Mouse (Mus musculus) embryonic fibroblast, embryonic 13.5 days (primary cell): ENCODE measurements at regions not wholly inside any gene's neighbourhood (a gene's known extent, or its start where the extent isn't known, plus 50 kb on each side); places are given as distances from the start of the nearest gene placed in this dataset.

Experiments
- H3K27ac ChIP-seq: 2 replicates; pipeline ENCODE4 v1.5.1; 2012; ENCODE audit warnings: low read length, control low read depth, inconsistent platforms; ENCODE audit not compliant: insufficient read depth
- H3K4me1 ChIP-seq: 2 replicates; pipeline ENCODE4 v1.6.1; 2011; ENCODE audit warnings: low read length; ENCODE audit not compliant: control insufficient read depth, insufficient read depth
- H3K4me3 ChIP-seq: 2 replicates; pipeline ENCODE4 v1.5.1; 2011; ENCODE audit warnings: mild to moderate bottlenecking, control low read depth, low read length; ENCODE audit not compliant: insufficient read depth
- CTCF ChIP-seq: IDR thresholded peaks from 2 replicates; pipeline ENCODE4 v1.5.1; 2011; ENCODE audit warnings: mild to moderate bottlenecking, control low read depth, low read length, moderate library complexity, borderline replicate concordance; ENCODE audit not compliant: insufficient read depth
- POLR2A ChIP-seq: IDR thresholded peaks from 2 replicates; pipeline ENCODE4 v1.6.1; 2011; ENCODE audit warnings: low read depth, mild to moderate bottlenecking, control low read depth, low read length, moderate library complexity

DNA sequence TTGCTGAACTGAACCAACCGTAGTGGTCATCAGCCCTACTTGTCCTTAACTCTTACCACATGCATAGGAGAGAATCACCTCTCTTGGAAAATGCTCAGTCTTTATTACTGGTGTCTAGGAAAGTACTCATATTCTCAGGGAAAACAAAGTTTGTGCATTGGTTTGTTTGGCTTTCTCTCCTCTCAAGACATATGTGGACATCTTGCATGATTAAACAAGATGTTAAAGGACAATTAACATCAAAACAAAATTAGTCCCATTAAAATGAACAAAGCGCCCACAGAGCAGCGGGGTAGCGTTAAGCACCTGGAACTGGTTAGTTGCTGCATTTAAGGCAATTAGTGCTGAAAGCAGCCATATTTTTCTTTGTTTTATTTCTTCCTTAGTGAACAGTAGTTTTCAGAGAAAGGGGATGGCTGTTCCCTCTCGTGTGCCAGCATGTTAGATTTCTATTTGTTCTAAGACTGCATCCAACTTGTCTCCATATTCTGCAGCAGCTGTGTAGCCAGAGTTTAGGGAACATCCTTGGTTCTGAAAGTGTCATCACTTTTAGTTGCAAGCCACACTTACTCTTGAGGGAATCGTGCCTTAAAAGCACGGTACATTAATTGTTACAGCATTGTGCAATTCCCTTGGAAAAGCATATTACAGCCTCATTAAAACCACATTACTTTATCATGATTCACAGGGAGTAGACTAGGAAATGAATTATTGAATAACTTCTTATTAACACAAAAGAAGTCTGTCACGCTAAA, 137.7 kb downstream of the Ube2u start:
- TF ChIP-seq POLR2A, result no peak
- TF ChIP-seq CTCF, result no peak
- Histone ChIP-seq H3K4me3 (no peak overlapping the region), H3K27ac (no peak overlapping the region; the same call in 1 of the 2 replicates), H3K4me1 (peaks cover 4% of the 10 kb centered on the region; the same call in 1 of the 2 replicates)

DNA sequence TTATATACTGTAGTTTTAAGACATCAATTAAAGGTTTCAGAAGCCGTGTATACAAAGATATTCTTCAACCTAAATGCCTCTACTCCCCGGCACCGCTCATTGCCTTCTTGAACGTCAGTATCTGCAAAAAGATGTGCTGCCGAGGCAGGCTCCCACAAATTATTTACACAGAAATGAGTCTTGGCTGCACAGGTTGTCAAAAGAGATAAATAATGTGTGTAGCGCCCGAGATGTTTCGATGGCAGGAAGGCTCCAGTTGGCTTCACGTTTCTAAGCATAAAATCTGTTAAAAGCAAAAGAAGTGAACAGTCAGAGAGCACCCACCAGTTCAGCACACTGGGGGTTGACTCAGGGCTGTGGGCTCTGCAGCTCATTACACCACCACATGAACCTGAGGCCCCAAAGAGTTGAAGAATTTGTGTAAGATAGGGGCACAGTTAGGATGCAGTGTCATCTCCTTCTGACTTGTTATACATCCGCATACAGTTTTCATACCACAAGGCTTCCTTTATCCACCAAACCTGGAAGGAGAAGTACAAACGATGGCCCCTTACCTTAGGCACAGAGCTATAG, 138.4 kb downstream of the Ube2u start:
- Histone ChIP-seq H3K27ac (no peak overlapping the region), H3K4me3 (no peak overlapping the region), H3K4me1 (peaks cover 4% of the 10 kb centered on the region; the same call in 1 of the 2 replicates)
- TF ChIP-seq POLR2A (no peak), CTCF (no peak)

DNA sequence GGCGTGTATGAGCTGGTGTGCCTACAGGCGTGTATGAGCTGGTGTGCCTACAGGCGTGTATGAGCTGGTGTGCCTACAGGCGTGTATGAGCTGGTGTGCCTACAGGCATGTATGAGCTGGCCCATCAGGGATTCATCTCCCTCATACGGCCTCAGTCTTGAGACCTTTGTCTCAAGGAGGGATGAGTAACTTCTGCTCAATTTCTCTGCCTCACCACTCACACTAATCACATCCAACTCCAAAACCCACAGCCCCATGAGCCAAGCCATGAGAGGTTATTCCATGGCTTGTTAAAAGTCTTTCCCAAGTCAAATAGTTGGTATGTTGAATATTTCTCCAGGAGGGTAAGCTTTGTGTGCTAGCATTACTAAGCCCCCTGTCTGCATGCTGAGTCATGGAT, 146.0 kb downstream of the Ube2u start:
- H3K4me1 ChIP-seq, result no peaks in the 10 kb centered on the region
- no peak overlapping the region for H3K4me3 ChIP-seq
- no peak for TF ChIP-seq CTCF
- no peak for TF ChIP-seq POLR2A
- H3K27ac ChIP-seq, result peak overlapping the region; percentile 34; the same call in 1 of the 2 replicates

DNA sequence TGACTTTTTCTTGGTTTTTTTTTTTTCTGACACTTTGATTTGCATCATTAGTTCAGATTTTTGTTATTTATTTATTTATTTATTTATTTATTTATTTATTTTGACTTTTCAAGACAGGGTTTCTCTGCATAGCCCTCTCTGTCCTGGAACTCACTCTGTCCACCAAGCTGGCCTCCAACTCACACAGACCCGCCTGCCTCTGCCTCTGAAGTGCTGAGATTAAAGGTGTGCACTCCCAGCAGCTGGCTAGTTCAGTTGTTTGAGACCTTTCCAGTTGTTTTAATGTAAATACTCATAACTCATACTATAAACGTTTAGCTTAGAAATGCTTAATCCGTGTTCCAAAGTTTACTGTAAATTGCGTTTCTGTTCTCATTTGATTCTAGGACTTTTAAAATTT, 147.9 kb downstream of the Ube2u start:
- TF ChIP-seq CTCF (no peak), POLR2A (no peak)
- Histone ChIP-seq H3K27ac (no peak overlapping the region), H3K4me3 (no peak overlapping the region), H3K4me1 (no peaks in the 10 kb centered on the region)

DNA sequence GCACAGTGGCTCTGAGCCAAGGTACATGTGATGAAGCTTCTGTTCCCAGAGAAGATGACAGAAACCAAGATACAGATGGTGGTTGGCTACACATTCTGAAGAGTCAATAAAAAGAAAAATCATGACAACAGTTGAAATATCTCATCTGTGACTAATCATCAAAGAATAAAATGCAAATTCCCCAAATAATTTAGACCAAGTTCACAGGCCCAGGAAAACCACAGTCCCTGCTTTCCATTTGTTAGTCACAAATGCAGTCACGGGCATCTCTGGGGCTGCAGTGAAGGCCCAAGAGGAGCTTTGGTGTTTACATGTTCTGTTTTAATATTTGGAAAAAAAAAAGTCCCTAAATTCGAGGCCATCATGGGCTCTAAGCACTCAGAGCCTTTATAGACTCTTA, 142.1 kb upstream of the Cachd1 start:
- Histone ChIP-seq H3K27ac (peak overlapping the region; percentile 84), H3K4me3 (no peak overlapping the region), H3K4me1 (peaks cover 6% of the 10 kb centered on the region)
- TF ChIP-seq CTCF (no peak), POLR2A (no peak)

DNA sequence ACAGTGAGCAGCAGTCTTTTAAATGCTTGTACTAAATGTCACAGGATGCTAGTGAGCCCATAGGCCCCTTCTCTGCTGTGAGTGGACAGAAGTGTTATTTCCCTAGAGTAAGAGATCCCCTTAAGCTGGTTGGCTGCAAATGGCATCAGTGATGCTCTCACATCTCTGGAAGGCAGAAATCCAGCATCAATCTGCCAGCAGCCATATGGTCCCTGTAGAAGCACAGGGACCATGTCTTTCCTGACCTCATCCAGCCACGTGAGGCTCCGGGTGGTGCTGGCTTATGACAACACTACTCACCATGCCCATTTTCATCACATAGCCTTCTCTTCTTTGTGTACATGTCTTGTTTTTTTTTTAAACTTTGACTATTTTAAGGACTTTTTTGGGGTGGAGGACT, 138.9 kb upstream of the Cachd1 start:
- Histone ChIP-seq H3K27ac (no peak overlapping the region), H3K4me3 (no peak overlapping the region), H3K4me1 (peaks cover 6% of the 10 kb centered on the region)
- TF ChIP-seq POLR2A, result no peak
- TF ChIP-seq CTCF, result no peak

DNA sequence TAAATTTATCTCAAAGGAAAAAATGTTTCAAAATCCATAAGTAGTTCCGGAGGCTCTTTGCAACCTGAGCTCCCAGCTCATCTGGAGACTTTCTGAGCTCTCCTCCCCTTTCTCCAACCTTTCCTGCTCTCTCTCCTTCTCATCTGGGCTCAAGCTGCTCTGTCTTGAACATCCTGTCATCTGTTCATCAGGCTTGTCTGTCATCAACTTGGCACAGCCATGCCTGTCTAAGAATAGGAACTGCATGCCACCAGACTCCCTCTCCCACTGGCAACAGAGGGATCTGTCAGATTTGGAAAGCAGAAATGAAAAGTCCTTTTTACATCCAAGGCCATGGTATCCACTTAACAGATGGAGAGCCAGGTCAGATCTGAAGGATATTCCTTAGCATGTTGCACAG, 115.3 kb upstream of the Cachd1 start:
- no peak overlapping the region for H3K4me3 ChIP-seq
- TF ChIP-seq CTCF (no peak), POLR2A (no peak)
- no peak overlapping the region for H3K27ac ChIP-seq
- no peaks in the 10 kb centered on the region; the same call in 1 of the 2 replicates for H3K4me1 ChIP-seq

DNA sequence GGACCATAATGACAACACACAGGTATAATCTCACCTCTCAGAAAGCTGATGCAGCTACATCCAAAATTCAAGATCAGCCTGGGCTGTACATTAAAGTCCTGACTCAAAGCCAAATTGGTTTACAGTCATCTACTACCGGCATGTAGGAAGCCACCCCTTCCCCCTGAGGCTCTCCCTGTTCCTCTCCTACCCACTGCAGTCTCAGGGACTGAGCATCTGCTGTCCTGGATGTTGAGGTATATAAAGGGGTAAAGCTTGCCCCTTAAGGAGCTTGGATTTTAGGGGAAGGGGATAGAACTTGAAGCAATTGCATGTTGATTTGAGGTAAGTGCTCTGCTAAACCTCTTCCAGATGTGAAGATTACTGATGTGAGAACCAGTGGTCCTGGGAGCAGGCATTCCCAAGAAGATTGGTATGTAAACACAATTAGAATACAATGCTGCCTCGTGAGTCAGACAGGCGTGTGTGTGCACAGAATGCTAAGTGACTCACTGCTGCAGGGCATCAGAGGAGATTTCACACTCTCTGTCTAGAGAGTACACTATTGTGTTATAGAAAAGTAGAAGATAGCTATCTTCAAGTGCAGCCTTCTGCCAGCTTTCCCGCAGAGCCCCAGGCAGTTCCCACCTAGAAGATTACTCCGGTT, 111.7 kb upstream of the Cachd1 start:
- H3K27ac ChIP-seq, result peak overlapping the region; percentile 39; the same call in 1 of the 2 replicates
- no peak overlapping the region for H3K4me3 ChIP-seq
- H3K4me1 ChIP-seq, result no peaks in the 10 kb centered on the region; the same call in 1 of the 2 replicates
- no peak for TF ChIP-seq CTCF

DNA sequence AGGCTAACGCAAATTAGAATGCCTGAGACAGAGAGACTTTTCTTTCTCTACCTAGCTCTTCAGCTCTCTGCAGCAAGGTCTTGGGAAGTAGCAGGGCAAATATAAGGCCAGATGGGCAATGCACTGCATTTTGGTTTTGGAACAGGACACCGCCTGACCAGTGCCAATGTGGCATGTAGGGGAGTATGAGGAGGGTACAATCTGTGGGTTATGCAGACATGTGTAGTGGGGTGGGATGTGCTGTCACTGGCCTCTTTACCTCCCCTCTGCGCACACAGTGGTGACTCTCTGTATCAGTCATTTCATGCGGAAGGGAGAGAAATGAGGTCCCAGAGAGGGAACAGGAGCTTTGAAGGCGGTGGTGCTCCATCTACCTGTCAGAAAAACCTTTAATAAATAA, 105.9 kb upstream of the Cachd1 start:
- TF ChIP-seq CTCF, result no peak
- TF ChIP-seq POLR2A, result no peak
- no peak overlapping the region for H3K27ac ChIP-seq
- H3K4me1 ChIP-seq, result no peaks in the 10 kb centered on the region
- no peak overlapping the region for H3K4me3 ChIP-seq

DNA sequence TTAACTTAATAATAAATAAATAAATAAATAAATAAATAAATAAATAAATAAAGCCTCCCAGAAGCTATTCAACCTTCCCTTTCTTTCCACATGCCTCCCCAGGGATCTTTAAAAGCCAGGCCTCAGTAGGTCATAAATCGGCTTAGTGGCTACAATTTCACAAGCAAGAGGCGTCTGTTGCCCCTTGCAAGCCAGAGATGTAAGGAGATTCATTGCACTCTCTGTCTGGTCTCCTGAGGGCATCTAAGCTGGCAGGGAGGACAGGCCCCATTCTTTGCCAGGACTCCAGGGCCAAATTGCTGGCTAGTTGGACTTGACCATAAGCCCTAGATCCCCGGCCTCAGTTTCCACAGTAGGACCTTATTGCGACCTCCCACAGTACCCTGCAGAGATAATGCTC, 101.6 kb upstream of the Cachd1 start:
- TF ChIP-seq CTCF (no peak), POLR2A (no peak)
- no peak overlapping the region for H3K4me3 ChIP-seq

More for the DNA sequence above, 101.6 kb upstream of the Cachd1 start:
- no peaks in the 10 kb centered on the region for H3K4me1 ChIP-seq
- no peak overlapping the region for H3K27ac ChIP-seq
